Mouse (Mus musculus) 3134 (cell line): ENCODE results near the gene Appbp2.

Experiments
- DNase-seq: peaks from one replicate; pipeline ENCODE4 v3.0.0-alpha.2; 2011; ENCODE audit warnings: low spot score; ENCODE audit not compliant: insufficient read length; ENCODE audit errors: extremely low read depth

The Appbp2 gene

DNA sequence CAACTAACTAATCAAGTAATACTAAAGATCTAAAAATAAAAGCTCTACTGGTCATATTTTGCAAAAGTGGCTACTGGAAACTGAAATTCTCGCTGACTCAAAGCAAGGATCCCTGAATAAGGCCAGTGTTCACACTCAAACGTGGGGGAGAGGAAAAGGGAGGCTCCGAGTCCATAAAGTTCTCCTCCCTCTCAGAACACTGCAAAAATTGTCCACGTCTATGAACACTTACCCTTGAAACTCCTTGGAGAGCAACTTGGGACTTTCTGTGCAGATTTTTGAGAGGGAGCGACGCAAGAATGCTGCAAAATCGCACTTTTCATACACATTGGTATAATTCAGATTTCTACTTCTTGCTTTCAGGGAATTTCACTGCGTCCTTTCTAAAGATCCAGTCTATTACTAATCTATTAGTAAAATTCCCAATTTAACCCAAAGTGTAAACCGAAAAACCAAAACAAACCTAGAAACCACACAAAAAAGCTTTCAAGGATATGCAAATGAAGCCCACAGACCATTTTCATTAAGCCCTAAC, 1.2 kb downstream of the Appbp2 start:
- no peak for DNase-seq

DNA sequence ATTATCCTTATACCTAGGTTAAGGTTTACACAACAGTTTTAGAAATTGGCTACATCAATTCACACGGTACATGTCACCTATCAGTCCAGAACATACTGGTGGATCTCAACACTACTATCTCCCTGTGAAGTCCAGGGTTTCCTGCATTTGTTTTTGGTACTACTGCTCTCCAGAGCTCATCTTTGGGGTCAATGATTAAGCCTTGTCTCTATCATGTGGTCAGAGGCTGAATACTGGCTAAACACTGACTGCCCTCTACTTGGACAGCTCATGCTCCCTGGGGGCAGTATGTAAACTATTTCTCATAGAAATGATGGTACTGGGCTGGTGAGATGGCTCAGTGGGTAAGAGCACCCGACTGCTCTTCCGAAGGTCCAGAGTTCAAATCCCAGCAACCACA, 11.7 kb downstream of the Appbp2 start:
- DNase-seq = no peak

DNA sequence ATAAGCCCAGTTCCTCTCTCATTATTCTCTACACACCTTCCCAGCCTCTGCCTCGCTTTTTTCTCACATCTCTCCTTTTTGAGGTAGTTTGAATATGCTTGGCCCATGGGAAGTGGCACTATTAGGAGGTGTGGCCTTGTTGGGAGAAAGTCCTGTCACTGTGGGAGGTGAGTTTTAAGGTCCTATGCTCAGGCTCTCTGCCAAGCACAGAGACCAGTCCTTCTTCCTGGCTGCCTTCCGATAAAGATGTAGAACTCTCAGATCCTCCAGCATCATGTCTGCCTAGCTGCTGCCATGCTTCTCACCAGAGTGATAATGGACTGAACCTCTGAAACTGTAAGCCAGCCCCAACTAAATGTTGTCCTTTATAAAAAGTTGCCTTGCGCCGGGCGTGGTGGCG, 12.4 kb downstream of the Appbp2 start:
- DNase-seq = no peak

GRCm38 (mm10) chr11:85219014-85219413, 15.9 kb downstream of the Appbp2 start:
- no peak for DNase-seq

DNA sequence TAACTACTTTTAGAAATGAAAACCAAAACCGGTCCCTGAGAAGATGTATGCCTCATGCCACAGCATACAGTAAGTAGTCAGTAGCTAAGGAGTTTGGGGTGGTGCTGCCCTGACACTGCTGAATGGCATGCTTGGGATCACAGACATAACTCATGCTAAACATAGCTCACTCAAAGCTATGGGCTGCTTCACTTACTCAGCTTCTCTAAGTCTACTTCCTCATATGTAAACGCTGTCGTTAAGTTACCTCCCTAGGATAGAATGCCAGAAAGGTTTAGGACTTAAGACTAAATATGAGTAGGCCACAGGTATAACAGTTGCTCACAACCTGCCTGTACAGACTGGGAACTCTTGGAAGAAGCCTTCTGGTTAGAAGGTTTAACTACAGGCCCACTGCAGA, 20.3 kb downstream of the Appbp2 start:
- DNase-seq = no peak

DNA sequence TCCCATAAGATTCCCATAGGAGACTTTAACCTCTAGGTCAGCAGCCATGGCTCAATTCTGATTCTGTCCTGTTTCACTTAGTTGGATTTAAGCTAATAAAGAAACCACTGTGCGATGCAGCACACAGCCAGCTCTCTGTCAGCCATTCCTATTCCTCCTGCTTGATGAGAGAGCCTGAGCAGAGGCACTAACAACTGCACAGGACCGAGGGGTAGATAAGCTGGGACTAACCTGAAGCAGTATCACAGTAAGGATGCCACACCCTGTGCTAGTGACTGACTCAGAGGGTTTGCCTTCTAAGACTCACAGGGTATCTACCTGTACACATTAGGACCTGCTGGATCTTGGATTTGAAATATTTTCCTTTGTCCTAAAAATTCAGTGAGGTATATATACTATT, 21.7 kb downstream of the Appbp2 start:
- DNase-seq = no peak

- no peak for DNase-seq
Measured at GRCm38 (mm10) chr11:85211151-85211550, 23.8 kb downstream of the Appbp2 start.

- no peak for DNase-seq
Measured at GRCm38 (mm10) chr11:85206231-85206630, 28.7 kb downstream of the Appbp2 start.

GRCm38 (mm10) chr11:85198906-85199305, 36.0 kb downstream of the Appbp2 start:
- DNase-seq = no peak

DNA sequence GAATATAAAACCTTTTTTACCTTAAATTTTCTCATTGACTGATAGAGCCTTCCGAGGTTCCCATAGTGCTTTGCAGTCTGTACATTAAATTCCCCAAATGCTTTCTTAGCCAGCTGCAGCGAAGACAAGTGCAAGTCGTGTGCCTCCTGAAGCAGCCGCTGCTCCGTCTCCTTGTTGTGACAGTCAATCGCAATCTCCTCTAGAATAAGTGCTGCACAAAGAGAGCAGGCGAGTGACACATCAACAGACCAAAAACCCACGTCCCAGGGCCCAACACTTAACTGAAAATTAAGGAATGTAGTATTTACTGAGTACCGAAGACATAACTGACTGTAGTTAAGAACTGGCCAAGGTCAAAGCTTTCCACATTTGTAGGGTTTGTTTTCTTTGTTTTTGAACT, 38.9 kb downstream of the Appbp2 start:
- no peak for DNase-seq

- DNase-seq = no peak
Measured at GRCm38 (mm10) chr11:85194206-85194605, 40.7 kb downstream of the Appbp2 start.

GRCm38 (mm10) chr11:85190741-85191140, 44.2 kb downstream of the Appbp2 start:
- no peak for DNase-seq

DNA sequence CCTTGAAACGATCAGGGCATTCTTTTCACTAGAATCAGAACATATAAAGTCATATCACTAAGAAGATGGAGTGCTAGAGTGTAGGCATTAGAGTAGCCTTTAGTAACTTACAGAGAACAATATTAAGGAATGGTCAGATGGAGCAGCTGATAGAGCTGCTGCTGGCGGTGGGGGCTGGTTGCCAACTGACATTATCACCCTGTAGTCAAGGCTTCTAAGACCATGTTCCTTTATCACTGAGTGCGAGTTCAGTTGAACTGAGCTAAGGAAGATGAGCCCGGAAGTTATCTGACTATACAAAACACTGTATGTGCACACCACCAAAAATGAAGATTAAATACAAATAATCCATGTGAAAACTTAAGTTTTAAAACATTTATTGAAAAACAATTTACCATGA, 45.8 kb downstream of the Appbp2 start:
- DNase-seq = no peak

DNA sequence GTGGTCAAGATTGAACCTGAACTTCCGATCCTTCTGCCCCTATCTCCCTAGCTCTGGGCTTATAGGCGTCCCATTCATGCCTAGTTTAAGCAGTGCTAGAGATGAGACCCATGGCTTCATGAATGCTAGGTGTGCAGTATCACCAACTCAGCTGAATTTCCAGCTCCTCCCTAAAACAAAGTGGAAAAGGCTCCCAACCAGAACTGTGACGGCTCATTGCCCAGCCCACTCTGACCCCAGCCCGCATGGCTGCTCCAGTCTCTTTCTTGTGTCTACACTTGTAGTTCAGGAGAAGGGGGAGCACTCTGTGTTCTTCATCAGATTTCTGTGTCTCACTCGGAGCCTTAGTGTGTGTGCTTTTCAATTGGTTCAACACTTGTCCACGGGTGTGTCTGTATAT, 50.1 kb downstream of the Appbp2 start:
- DNase-seq = no peak

DNA sequence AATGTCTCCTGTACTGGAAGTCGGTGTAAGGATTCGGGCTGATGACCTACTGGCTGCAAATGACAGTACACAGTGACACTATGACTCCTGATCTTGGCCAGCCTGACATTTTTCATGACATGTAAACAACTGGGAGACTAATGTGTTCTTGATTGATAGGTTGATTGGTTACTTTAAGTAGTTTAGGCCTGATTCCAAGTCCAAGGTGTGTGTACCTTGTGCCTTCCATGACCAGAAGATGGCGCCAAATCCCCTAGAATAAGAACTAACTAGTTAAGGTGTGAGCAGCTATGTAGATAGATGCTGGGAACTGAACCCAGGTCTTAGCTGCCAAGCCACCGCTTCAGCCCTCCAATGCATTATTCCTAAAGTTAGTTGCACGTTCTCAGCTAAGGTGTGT, 50.8 kb downstream of the Appbp2 start:
- DNase-seq = no peak

DNA sequence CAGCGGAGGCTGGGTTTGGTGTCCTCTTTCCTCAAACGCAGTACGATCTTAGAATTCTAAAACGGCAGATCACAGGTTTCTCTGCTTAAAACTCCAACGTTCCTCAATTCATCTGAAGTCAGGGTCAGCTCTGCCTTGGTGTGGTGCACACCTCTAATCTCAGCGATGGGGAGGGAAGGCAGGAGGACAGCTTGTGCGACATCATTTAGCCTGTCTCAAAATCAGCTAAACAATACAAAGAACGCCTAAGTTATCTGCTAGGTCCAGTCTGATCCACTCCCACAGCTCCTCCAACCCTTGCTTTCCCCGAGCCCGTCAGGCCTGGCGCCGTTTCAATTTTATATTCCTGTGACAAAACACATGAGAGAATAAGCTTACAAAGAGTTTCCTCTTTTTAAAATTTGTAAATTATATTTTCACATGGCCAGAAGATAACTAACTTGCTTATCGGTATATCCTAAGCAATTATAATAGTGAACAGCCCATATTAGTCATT, 51.6 kb downstream of the Appbp2 start:
- DNase-seq = no peak

- no peak for DNase-seq
Measured at GRCm38 (mm10) chr11:85182617-85183283, 52.2 kb downstream of the Appbp2 start.

- DNase-seq = no peak
Measured at GRCm38 (mm10) chr11:85178413-85178812, 56.5 kb downstream of the Appbp2 start.

DNA sequence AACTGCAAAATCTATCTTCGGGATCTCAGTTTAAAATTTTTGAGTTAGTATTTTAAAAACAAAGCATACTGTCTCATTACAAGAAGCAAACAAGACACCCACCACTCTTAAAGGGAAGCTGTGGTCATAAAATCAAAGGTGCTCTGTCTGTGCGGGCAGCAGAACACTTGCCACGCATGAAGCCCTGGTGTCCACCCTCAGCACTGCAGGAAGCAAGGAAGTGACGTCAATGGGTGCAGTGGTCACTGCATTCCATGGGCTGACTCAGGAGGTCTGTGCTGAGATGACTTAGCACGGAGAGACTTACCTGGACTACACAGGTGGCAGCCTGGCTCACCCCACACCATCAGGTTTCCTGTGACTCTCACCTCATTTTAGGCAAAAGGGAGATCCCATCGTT, 57.2 kb downstream of the Appbp2 start:
- DNase-seq = no peak

GRCm38 (mm10) chr11:85175941-85176340, 59.0 kb downstream of the Appbp2 start:
- no peak for DNase-seq

DNA sequence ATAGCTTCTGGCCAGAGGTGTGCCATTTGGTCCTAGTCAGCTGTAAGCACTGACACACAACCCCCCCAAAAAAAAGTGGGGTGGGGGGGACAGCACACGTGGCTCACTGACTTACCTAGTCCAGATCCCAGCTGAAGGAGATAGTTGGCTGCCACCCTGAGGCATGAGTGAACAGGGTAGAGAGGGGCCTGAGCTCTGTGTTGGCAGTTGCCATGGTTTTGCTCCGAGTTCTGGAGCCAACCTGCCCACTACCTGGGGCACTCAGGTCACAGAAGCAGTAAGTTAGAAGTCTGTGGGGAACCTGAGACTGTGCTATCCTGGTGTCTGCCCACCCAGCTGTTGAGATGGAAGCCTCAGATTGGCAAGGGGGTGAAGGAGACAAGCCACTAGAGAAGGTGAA, 64.1 kb downstream of the Appbp2 start:
- no peak for DNase-seq

DNA sequence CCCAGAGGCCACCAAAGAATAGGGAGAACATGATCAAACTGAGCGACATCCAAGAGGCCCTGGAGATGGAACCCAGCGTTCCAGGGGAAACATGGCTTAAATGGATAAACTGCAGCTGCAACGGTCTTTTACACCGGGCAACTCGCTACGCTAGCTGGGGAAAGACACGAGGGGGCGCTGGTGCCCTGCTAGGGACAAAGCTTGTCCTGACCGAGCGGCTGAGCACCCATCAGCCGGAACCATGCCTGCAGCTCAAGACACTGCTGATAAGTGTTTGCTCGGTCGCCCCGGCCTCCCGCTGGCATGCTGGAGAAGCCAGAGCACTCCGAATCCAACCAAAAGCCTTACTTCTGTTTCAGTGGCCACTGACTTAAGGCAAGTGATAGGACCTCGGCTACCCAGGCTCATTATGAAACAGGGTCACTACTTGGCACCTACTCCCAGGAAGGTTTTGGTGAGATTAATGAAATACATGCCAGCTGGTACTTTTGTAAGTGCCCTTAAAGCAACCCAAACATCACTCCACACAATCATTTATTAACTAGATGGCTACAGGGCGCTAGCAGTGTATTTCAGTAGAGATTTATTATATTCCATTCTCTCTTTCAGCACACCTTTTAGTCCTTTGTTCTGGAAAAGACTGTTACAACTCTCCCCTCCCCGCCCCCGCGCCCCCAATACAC, 64.7 kb downstream of the Appbp2 start, which contains the start of gene 1700125H20Rik:
TSS of gene 1700125H20Rik (plus strand) at position 347 of the 683 bp plus-strand sequence.
- peak; percentile 74 for DNase-seq
